Mouse (Mus musculus): ENCODE results near the gene Bmp8b. TPM values are rescaled to one million over a fixed set of nuclear protein-coding genes. Genes with fewer than 3 reads are reported as not detected.
A peak's percentile ranks its signal among the peaks of the same experiment; 100 is the strongest.
"Not testable (repeated sequence)": the region's sequence is repeated elsewhere in the genome, so short reads cannot be mapped to it uniquely, and the experiment has no call there.

Bmp8b gene
- total RNA-seq, 1 experiment from 2014 or later, result not detected

DNA sequence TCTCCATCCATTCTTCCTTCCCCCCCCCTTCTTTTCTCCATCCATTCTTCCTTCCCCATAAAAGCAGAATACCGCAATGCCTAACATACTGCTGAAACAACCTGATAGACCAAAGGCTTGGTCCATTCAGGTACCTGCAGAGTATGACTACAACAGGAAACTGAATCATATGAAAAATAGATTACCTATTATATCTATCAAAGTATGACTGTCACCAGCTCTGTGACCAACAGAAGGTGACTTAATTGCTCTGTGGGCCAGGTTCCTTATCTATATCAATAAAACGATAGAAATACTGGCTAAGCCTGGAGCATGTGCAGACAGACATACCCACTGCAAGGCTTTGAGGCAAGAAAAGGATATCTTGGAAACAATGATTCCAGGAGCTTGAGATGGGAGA, 50.5 kb downstream of the Bmp8b start:
- ATAC-seq (replicated peaks in 1 of 2; ENCODE audit: insufficient read depth in 1 of 2, low FRiP score in 2 of 2, low TSS enrichment in 1 of 2, low read depth in 1 of 2, poor library complexity in 2 of 2, severe bottlenecking in 2 of 2), result no peak

DNA sequence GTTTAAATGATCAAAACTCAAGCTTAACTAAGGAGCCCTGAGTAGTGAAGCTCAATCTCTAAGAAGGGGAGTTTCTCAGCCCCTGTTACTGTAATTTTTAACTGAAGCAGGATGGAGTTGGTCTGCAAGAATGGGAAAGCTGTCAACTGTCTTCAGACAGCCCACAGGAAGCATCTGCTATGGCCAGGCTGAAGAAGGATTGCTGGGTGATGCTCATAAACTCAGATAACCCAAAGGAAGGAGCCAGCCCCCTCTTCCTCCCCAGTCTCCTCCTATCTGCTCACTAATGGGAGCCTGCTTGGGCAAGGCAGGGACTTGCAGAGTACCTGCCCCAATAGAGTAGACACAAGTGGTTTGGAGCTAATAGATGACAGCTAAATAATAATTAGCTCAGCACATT, 50.9 kb downstream of the Bmp8b start:
- ATAC-seq (replicated peaks in 1 of 2; ENCODE audit: insufficient read depth in 1 of 2, low FRiP score in 2 of 2, low TSS enrichment in 1 of 2, low read depth in 1 of 2, poor library complexity in 2 of 2, severe bottlenecking in 2 of 2), result peak in 1 of 2 experiments; percentile 42; a peak in 2 of 4 replicates

DNA sequence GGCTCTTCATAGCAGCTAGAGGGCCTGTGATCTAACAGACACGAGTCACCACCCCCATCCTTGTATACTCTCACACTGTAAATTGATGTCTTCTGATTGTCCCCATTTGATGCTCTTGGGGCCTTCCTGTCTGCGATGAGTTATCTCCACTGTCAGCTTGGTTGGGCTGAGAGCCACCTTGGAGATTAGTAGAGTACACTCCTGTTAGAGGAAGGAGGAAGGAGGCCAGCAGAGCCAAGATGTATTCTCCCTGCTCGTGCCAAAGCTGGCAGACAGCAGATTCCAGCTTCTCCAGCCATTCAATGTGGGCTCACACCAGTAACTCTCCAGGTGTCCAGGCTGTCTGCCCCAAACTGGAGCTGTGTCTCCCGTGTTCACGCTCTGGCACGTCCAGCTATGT, 55.6 kb downstream of the Bmp8b start:
- no peak for ATAC-seq (replicated peaks in 1 of 2; ENCODE audit: insufficient read depth in 1 of 2, low FRiP score in 2 of 2, low TSS enrichment in 1 of 2, low read depth in 1 of 2, poor library complexity in 2 of 2, severe bottlenecking in 2 of 2)

DNA sequence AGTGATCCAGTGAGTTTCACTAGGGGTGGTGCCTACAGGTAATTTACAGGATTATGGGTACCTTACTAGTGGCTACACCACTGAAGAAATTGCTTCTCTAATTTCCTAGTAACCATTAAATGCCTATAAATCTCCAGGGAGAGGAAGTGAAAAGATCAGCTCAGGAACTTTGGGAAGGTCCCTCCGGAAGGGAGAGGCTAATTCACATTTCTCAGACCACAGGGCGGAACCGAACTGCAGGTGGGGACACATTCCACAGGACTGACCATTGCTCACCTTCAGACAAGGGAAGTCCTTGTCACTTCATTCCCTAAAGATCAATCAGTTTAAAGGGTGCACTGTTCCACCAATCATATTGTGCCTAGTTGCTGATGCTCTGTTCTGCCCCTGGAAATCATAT, 56.3 kb downstream of the Bmp8b start:
- not testable (repeated sequence) for ATAC-seq (replicated peaks in 1 of 2; ENCODE audit: insufficient read depth in 1 of 2, low FRiP score in 2 of 2, low TSS enrichment in 1 of 2, low read depth in 1 of 2, poor library complexity in 2 of 2, severe bottlenecking in 2 of 2)

DNA sequence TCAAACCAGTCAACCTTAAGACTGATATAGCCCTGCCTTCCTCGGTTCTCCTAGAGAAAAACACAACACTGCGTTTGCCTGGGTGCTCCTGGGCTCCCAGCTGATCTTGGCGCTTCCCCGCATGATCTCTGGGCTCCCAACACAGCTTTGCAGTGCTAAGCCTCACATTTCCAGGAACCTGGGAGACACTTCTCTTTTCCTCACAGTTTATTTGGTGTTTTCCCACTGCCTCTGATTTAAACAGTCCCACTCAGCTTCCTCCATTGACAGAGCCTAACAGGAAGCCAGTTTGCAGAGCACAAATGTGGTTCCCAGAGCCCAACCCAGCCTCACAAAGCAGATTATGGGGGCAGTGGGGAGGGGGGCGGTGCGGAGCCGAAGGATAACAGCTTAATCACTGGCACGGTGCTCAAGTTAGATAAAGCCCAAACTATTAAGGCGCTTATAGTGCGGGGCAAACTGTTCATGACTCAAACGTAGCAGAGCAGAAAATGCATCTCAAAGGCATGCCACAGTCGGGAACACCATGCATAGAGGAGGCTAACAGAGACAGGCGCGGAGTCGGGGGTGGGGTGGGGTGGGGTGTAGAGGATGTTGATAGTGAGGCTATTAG, 57.4 kb downstream of the Bmp8b start:
- peak; percentile 27 to 66 for ATAC-seq (replicated peaks in 1 of 2; ENCODE audit: insufficient read depth in 1 of 2, low FRiP score in 2 of 2, low TSS enrichment in 1 of 2, low read depth in 1 of 2, poor library complexity in 2 of 2, severe bottlenecking in 2 of 2)

DNA sequence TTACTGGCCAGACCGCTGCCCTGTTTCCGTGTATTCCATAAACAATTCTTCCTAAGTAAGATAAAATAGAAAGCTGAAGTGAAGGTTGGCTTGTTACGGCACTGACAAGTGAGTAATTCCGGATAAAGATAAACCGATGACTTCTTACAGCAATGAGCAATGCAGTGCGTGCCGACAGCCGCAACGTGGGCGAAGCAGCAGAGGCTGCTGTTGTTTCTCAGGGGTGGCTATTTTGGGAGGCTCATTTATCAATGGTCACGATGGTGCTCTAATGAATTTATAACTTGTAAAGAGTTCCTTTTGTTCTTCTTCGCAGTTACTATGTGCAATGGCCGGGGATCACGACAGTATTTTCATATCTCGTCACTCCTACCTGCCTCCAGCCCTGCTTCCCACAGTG, 59.2 kb downstream of the Bmp8b start:
- ATAC-seq (replicated peaks in 1 of 2; ENCODE audit: insufficient read depth in 1 of 2, low FRiP score in 2 of 2, low TSS enrichment in 1 of 2, low read depth in 1 of 2, poor library complexity in 2 of 2, severe bottlenecking in 2 of 2), result no peak

DNA sequence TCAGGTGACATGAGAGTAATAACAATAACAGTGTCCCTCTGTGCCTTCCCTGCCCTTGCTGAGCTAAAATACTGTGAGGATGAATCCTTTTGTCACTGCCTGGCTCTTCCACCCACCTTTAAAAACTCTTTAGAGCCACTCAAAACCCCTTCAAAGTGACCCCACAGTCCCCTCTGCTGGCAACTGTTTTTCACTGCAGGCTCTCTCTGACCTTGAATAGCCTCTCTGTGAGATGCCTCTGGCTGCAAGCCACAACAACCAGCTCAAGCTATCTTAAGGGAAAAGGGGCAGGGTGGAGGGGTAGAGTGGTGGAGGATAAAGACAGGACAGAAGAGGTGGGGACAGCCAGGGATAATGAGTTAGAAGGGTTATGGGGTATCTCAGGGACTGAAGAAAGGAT, 66.8 kb downstream of the Bmp8b start:
- no peak; a peak in 1 of 4 replicates for ATAC-seq (replicated peaks in 1 of 2; ENCODE audit: insufficient read depth in 1 of 2, low FRiP score in 2 of 2, low TSS enrichment in 1 of 2, low read depth in 1 of 2, poor library complexity in 2 of 2, severe bottlenecking in 2 of 2)

Other genes starting within 250 kb of the Bmp8b start
- gene Cap1, start 219.1 kb upstream of the Bmp8b start, total RNA-seq (2017), result 146 and 178 TPM in 2 replicates
- 0.94 TPM in 1 of 2 replicates, not detected in the other for gene Mfsd2a, start 144.0 kb upstream of the Bmp8b start, total RNA-seq (2017)
- 0.56 TPM in 1 of 2 replicates, not detected in the other for gene Mycl, start 109.5 kb upstream of the Bmp8b start, total RNA-seq (2017)
- 27.7 and 37.0 TPM in 2 replicates for gene Trit1, start 88.6 kb upstream of the Bmp8b start, total RNA-seq (2017)
- gene Oxct2b, start 11.1 kb downstream of the Bmp8b start, total RNA-seq (2017), result not detected in 2 replicates
- 89.7 and 91.0 TPM in 2 replicates for gene Ppie, start 34.8 kb downstream of the Bmp8b start, total RNA-seq (2017)
- gene Hpcal4, start 78.1 kb downstream of the Bmp8b start, total RNA-seq (2017), result not detected in 2 replicates
- gene Nt5c1a, start 96.3 kb downstream of the Bmp8b start, total RNA-seq (2017), result not detected in 2 replicates
- gene Heyl, start 128.4 kb downstream of the Bmp8b start, total RNA-seq (2017), result not detected in 2 replicates
- 87.7 and 112 TPM in 2 replicates for gene Pabpc4, start 157.2 kb downstream of the Bmp8b start, total RNA-seq (2017)
- not detected in 2 replicates for gene Oxct2a, start 218.5 kb downstream of the Bmp8b start, total RNA-seq (2017)
- gene Bmp8a, start 238.1 kb downstream of the Bmp8b start, total RNA-seq (2017), result 0.19 TPM in 1 of 2 replicates, not detected in the other